In genomic region chr2:160931378-160931777, GRCm38 (mm10) we compare ENCODE assay signal across 28 mouse cellular contexts. TPM values are rescaled to one million over a fixed set of nuclear protein-coding genes. Genes with fewer than 3 reads are reported as not detected.
A peak's percentile ranks its signal among the peaks of the same experiment; 100 is the strongest.
DNase-seq lines count a peak whose midpoint lies in the region; ATAC-seq and TF ChIP-seq lines count a peak whose summit lies in the region.
"Had no signal": no experiment of that assay in that cellular context is flagged by ENCODE, and none has a peak within 500 bp of the region (broad histone marks: within the 10 kb centered on the region; RNA-seq: fewer than 3 reads in every experiment).

No protein-coding gene starts in this region.

- no peaks in the 10 kb centered on the region for H3K9me3 ChIP-seq in stomach, postnatal 0 days (ENCODE audit: control insufficient read depth, low read length)
- H3K9me3 ChIP-seq in forebrain, embryonic 15.5 days = no peaks in the 10 kb centered on the region
- H3K9me3 ChIP-seq: embryonic facial prominence, embryonic 13.5 days; forebrain, embryonic 13.5 days; hindbrain, embryonic 13.5 days; midbrain, embryonic 12.5 days had no signal

- peak; percentile 24 for TF ChIP-seq CTCF in left cerebral cortex, adult 2 months (IDR thresholded peaks at IDR 0.05)
- peak; percentile 11; the same call in 1 of the 2 replicates for TF ChIP-seq CTCF in brain, embryonic 14.5 days (IDR thresholded peaks at IDR 0.05; ENCODE audit: borderline replicate concordance, extremely low read depth, insufficient read depth, insufficient read length)
- peak; percentile 22; the same call in 1 of the 2 replicates for TF ChIP-seq CTCF in stomach, postnatal 0 days (IDR thresholded peaks at IDR 0.05; ENCODE audit: low read depth)

- H3K36me3 ChIP-seq in stomach, postnatal 0 days (ENCODE audit: control insufficient read depth, insufficient read depth, low read length) = no peaks in the 10 kb centered on the region
- no peaks in the 10 kb centered on the region for H3K36me3 ChIP-seq in forebrain, embryonic 15.5 days
- H3K36me3 ChIP-seq: embryonic facial prominence, embryonic 13.5 days; hindbrain, embryonic 13.5 days; midbrain, embryonic 12.5 days had no signal

- TF ChIP-seq POLR2A in brain, embryonic 14.5 days (IDR thresholded peaks at IDR 0.05; ENCODE audit: borderline replicate concordance, extremely low read depth, insufficient read depth, insufficient read length, poor library complexity, severe bottlenecking) = no peak

- H3K9ac ChIP-seq in stomach, postnatal 0 days (ENCODE audit: low read length) = no peak overlapping the region
- no peak overlapping the region for H3K9ac ChIP-seq in forebrain, embryonic 15.5 days (replicated peaks)
- H3K9ac ChIP-seq: embryonic facial prominence, embryonic 13.5 days; forebrain, embryonic 13.5 days; hindbrain, embryonic 13.5 days; midbrain, embryonic 12.5 days had no signal

- DNase-seq in left cerebral cortex, adult 2 months (ENCODE audit: extremely low spot score in 1 of 2, low spot score in 2 of 2) = no peak
- no peak for DNase-seq in left cerebral cortex, postnatal 14 days (ENCODE audit: low spot score in 2 of 2)
- DNase-seq in NIH3T3 (ENCODE audit: low read depth) = peak; percentile 22
- DNase-seq in brain, embryonic 14.5 days (ENCODE audit: low read depth) = no peak
- DNase-seq in stomach, postnatal 0 days (ENCODE audit: low spot score) = no peak
- no peak for DNase-seq in right cerebral cortex, postnatal 4 days
- DNase-seq: cerebellum, adult 11-12 months; cerebellum, postnatal 14 days; gastrocnemius, postnatal 14 days; heart, adult 18-20 months; kidney, adult 18-20 months; kidney, postnatal 10 days; lung, adult 2 months; lung, postnatal 14 days; right cerebral cortex, postnatal 14 days; spleen, adult 18-20 months; thymus, postnatal 14 days had no signal

- intact Hi-C loops in left cerebral cortex, adult 2 months (cut with DNase I) = no loop called here
- intact Hi-C loops in left cerebral cortex, postnatal 14 days (cut with DNase I) = no loop called here

- no peak overlapping the region for H3K27ac ChIP-seq in left cerebral cortex, adult 2 months
- no peak overlapping the region for H3K27ac ChIP-seq in stomach, postnatal 0 days (replicated peaks)
- no peak overlapping the region for H3K27ac ChIP-seq in forebrain, embryonic 15.5 days (replicated peaks)
- H3K27ac ChIP-seq: forebrain, embryonic 13.5 days; hindbrain, embryonic 13.5 days; midbrain, embryonic 12.5 days had no signal

- no peaks in the 10 kb centered on the region for H3K4me1 ChIP-seq in stomach, postnatal 0 days (replicated peaks; ENCODE audit: control insufficient read depth, insufficient read depth)
- peaks cover 3% of the 10 kb centered on the region; the same call in 1 of the 2 replicates for H3K4me1 ChIP-seq in forebrain, embryonic 15.5 days
- H3K4me1 ChIP-seq: forebrain, embryonic 13.5 days; hindbrain, embryonic 13.5 days; midbrain, embryonic 12.5 days had no signal

- TF ChIP-seq EP300 in stomach, postnatal 0 days (optimal IDR thresholded peaks at IDR 0.05) = no peak

- 95% methylated on average over 5 of the region's 5 CpGs for WGBS in stomach, postnatal 0 days
- 94% methylated on average over 5 of the region's 5 CpGs for WGBS in forebrain, embryonic 15.5 days

- H3K4me2 ChIP-seq in stomach, postnatal 0 days (replicated peaks; ENCODE audit: low read depth) = no peak overlapping the region
- H3K4me2 ChIP-seq in forebrain, embryonic 15.5 days (replicated peaks) = no peak overlapping the region
- H3K4me2 ChIP-seq: forebrain, embryonic 13.5 days; hindbrain, embryonic 13.5 days; midbrain, embryonic 12.5 days had no signal

- no peak overlapping the region for H3K4me3 ChIP-seq in left cerebral cortex, adult 2 months
- no peak overlapping the region for H3K4me3 ChIP-seq in stomach, postnatal 0 days (ENCODE audit: low read depth, low read length)
- H3K4me3 ChIP-seq in forebrain, embryonic 15.5 days = no peak overlapping the region
- H3K4me3 ChIP-seq: embryonic facial prominence, embryonic 13.5 days; erythroblast, embryonic 14.5 days; forebrain, embryonic 13.5 days; hindbrain, embryonic 13.5 days; midbrain, embryonic 12.5 days had no signal

- H3K27me3 ChIP-seq in stomach, postnatal 0 days (ENCODE audit: control insufficient read depth, insufficient read depth, low read length) = no peaks in the 10 kb centered on the region
- no peaks in the 10 kb centered on the region for H3K27me3 ChIP-seq in forebrain, embryonic 15.5 days
- H3K27me3 ChIP-seq: forebrain, embryonic 13.5 days; hindbrain, embryonic 13.5 days; midbrain, embryonic 12.5 days had no signal

- ATAC-seq in stomach, postnatal 0 days (ENCODE audit: low FRiP score, low TSS enrichment) = no peak
- no peak for ATAC-seq in forebrain, embryonic 15.5 days (replicated peaks)
- ATAC-seq: forebrain, embryonic 13.5 days; inflammation-experienced regulatory T-cells, adult 6 months had no signal

RNA-seq across cellular contexts. Expression of gene Emilin3, which starts 19.2 kb away (rescaled TPM):
- under 1 TPM; 0.45 to 0.49 TPM for total RNA-seq in left cerebral cortex, adult 2 months (2021)
- under 1 TPM; 0.35 to 0.57 TPM for total RNA-seq in left cerebral cortex, postnatal 14 days (2021)
- polyA plus RNA-seq in brain, embryonic 14.5 days (2012; rRNA removed) = 3.9 and 5.0 TPM in 2 replicates
- 7.2 and 8.5 TPM in 2 replicates for polyA plus RNA-seq in stomach, postnatal 0 days (2015; fragmentation: Nextera tagmentation; extraction: Ambion mirVana)
- 0.29 and 0.34 TPM in 2 replicates for polyA plus RNA-seq in forebrain, embryonic 15.5 days (2015; fragmentation: Nextera tagmentation; extraction: Ambion mirVana)
- total RNA-seq: adrenal gland, adult 18-20 months; liver, adult 2 months; megakaryocyte progenitor cell, adult 5-6 weeks; monocyte, adult 5-6 weeks had no signal
- polyA plus RNA-seq: erythroblast, embryonic 14.5 days; inflammation-experienced regulatory T-cells, adult 6 months; liver, adult 2 months had no signal

RNA-seq across cellular contexts. Expression of gene Lpin3, which starts 50.9 kb away (rescaled TPM):
- 1 to 10 TPM in 1 of 2 experiments, under 1 TPM in 1; 0.65 to 1.8 TPM for total RNA-seq in left cerebral cortex, adult 2 months (2021)
- 1 to 10 TPM in 1 of 2 experiments, under 1 TPM in 1; 0.30 to 1.2 TPM for total RNA-seq in left cerebral cortex, postnatal 14 days (2021)
- 0.33 and 0.48 TPM in 2 replicates for polyA plus RNA-seq in brain, embryonic 14.5 days (2012; rRNA removed)
- 19.4 and 22.0 TPM in 2 replicates for polyA plus RNA-seq in stomach, postnatal 0 days (2015; fragmentation: Nextera tagmentation; extraction: Ambion mirVana)
- polyA plus RNA-seq in forebrain, embryonic 15.5 days (2015; fragmentation: Nextera tagmentation; extraction: Ambion mirVana) = 0.13 and 0.15 TPM in 2 replicates
- total RNA-seq: megakaryocyte progenitor cell, adult 5-6 weeks; monocyte, adult 5-6 weeks had no signal
- polyA plus RNA-seq: erythroblast, embryonic 14.5 days had no signal

RNA-seq across cellular contexts. Expression of gene Zhx3, which starts 58.6 kb away (rescaled TPM):
- 10 to 100 TPM; 67.8 to 81.4 TPM for total RNA-seq in left cerebral cortex, adult 2 months (2021)
- total RNA-seq in left cerebral cortex, postnatal 14 days (2021) = 10 to 100 TPM; 74.2 to 84.2 TPM
- polyA plus RNA-seq in brain, embryonic 14.5 days (2012; rRNA removed) = 6.5 and 14.5 TPM in 2 replicates
- 4.0 and 4.5 TPM in 2 replicates for polyA plus RNA-seq in stomach, postnatal 0 days (2015; fragmentation: Nextera tagmentation; extraction: Ambion mirVana)
- polyA plus RNA-seq in forebrain, embryonic 15.5 days (2015; fragmentation: Nextera tagmentation; extraction: Ambion mirVana) = 19.7 and 21.1 TPM in 2 replicates

Comparison
In these comparisons a context has a peak if more than half of its experiments do, and no peak if none do; other contexts are left out.
1. RNA of gene Lpin3, which starts 50.9 kb away (polyA plus RNA-seq): 19.4 to 22.0 TPM in stomach, postnatal 0 days; 0.33 to 0.48 TPM in brain, embryonic 14.5 days and 0.13 to 0.15 TPM in forebrain, embryonic 15.5 days; every median in the first group is over 10 times any median in the second.
2. Peak in every context shown above with its lines, with median percentiles within 50 percentile points of each other: CTCF ChIP-seq.